Mouse (Mus musculus): ENCODE data around the gene Bmp8a.
"Not testable (repeated sequence)": the region's sequence is repeated elsewhere in the genome, so short reads cannot be mapped to it uniquely, and the experiment has no call there.

DNA sequence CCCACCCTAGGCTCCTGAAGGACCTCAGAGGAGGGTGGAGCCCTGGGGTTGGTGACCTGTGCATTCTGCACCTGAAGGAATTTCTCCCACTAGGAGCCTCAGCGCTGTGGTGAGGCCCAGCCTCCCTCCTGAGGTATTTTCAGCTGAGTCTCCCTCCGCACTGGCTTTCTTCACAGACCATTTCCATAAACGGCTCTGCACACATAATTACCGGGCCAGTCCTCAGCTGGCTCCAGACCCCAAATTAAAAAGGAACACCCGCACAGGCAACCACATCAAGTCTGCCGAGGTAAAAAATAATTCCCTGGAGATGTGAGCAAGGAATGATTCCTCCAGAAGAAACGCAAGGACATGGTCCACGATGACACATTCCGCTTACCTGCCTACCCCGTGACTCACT lies 7.8 kb downstream of the Bmp8a start:
- TF ChIP-seq CTCF (IDR thresholded peaks at IDR 0.05; ENCODE audit: borderline replicate concordance, insufficient read depth, low read depth, low read length); POLR2A (IDR thresholded peaks at IDR 0.05; ENCODE audit: borderline replicate concordance, insufficient read depth, low read length): not testable (repeated sequence)
